Mouse (Mus musculus): ENCODE measurements around the gene Tent2. TPM values are rescaled to one million over a fixed set of nuclear protein-coding genes. Genes with fewer than 3 reads are reported as not detected.

The Tent2 gene
- total RNA-seq, 1 experiment from 2014 or later = 45.7 TPM

Other genes with a start within 250 kb of the Tent2 start
- 0.56 and 0.65 TPM in 2 replicates for gene Cmya5, start 47.7 kb downstream of the Tent2 start, total RNA-seq (2017)
- 9.6 and 13.9 TPM in 2 replicates for gene Homer1, start 107.2 kb upstream of the Tent2 start, total RNA-seq (2017)